Mouse (Mus musculus) embryonic fibroblast, embryonic 13.5 days (primary cell): ENCODE results near the gene Cdkn2d.

Experiments used
- CTCF ChIP-seq: IDR thresholded peaks from 2 replicates; pipeline ENCODE4 v1.5.1; 2011; ENCODE audit warnings: mild to moderate bottlenecking, control low read depth, low read length, moderate library complexity, borderline replicate concordance; ENCODE audit not compliant: insufficient read depth
- POLR2A ChIP-seq: IDR thresholded peaks from 2 replicates; pipeline ENCODE4 v1.6.1; 2011; ENCODE audit warnings: low read depth, mild to moderate bottlenecking, control low read depth, low read length, moderate library complexity

GRCm38 (mm10) chr9:21320280-21320618, 29.0 kb upstream of the Cdkn2d start:
- TF ChIP-seq CTCF (no peak), POLR2A (no peak)
